Mouse (Mus musculus) spleen, adult 2 months (tissue): Measurements from ENCODE around the gene Cyfip2. TPM values are rescaled to one million over a fixed set of nuclear protein-coding genes. Genes with fewer than 3 reads are reported as not detected.

ENCODE experiments used
- DNase-seq, 2 experiments: peaks; one replicate each; pipeline versions ENCODE4 v3.0.0 to v3.0.0-alpha.2; 2012 to 2021; ENCODE audit warnings: low spot score in 2 of 2, low read depth in 1 of 2
- H3K27ac ChIP-seq: fragments of 200-500 bp; 2 replicates; pipeline ENCODE4 v1.5.1; 2012; ENCODE audit warnings: low read length, inconsistent platforms; ENCODE audit not compliant: insufficient read depth
- H3K27me3 ChIP-seq: fragments of 200-500 bp; 2 replicates; pipeline ENCODE4 v1.6.1; 2012; ENCODE audit warnings: mild to moderate bottlenecking, moderate library complexity, low read length, inconsistent platforms; ENCODE audit not compliant: control insufficient read depth, insufficient read depth
- H3K36me3 ChIP-seq: fragments of 200-500 bp; 2 replicates; pipeline ENCODE4 v1.6.1; 2012; ENCODE audit warnings: mild to moderate bottlenecking, low read length, inconsistent platforms; ENCODE audit not compliant: control insufficient read depth, insufficient read depth
- H3K4me1 ChIP-seq: fragments of 200-500 bp; 2 replicates; pipeline ENCODE4 v1.6.1; 2011; ENCODE audit warnings: inconsistent platforms; ENCODE audit not compliant: control insufficient read depth, insufficient read depth, insufficient read length
- H3K4me3 ChIP-seq: fragments of 200-500 bp; 2 replicates; pipeline ENCODE4 v1.5.1; 2011; ENCODE audit warnings: mild to moderate bottlenecking, inconsistent platforms; ENCODE audit not compliant: insufficient read depth, insufficient read length; ENCODE audit errors: extremely low read depth
- CTCF ChIP-seq: fragments of 200-500 bp; IDR thresholded peaks from 2 replicates; pipeline ENCODE4 v1.5.1; 2011; ENCODE audit warnings: mild to moderate bottlenecking, inconsistent platforms; ENCODE audit not compliant: insufficient read depth, insufficient read length, insufficient replicate concordance; ENCODE audit errors: extremely low read depth
- POLR2A ChIP-seq: fragments of 200-500 bp; IDR thresholded peaks from 2 replicates; pipeline ENCODE4 v1.6.1; 2011; ENCODE audit warnings: low read depth, low read length, inconsistent platforms
- WGBS: fragments of 180-500 bp; shearing (Covaris S2); methylation state at CpG from one replicate; pipeline ENCODE4 v1.1.7; 2018; 5-methylcytosine and 5-hydroxymethylcytosine counted together
- polyA plus RNA-seq: library from polyadenylated mRNA; depleted of rRNA; stranded (reverse); fragments of >200 nt; gene quantifications from 2 replicates; pipeline ENCODE4 v1.2.3, GENCODE M21; 2012

Cyfip2 gene
- polyA plus RNA-seq, 1 experiment = 41.4 TPM

- TF ChIP-seq POLR2A (no peak), CTCF (no peak)
- WGBS = 11% methylated on average over 5 of the region's 5 CpGs
- DNase-seq = peak; percentile 57 to 89
- H3K4me3 ChIP-seq = no peak overlapping the region
- no peaks in the 10 kb centered on the region for H3K27me3 ChIP-seq
- no peaks in the 10 kb centered on the region for H3K36me3 ChIP-seq
- H3K27ac ChIP-seq = peak overlapping the region; percentile 76
- peaks cover 15% of the 10 kb centered on the region; the same call in 1 of the 2 replicates for H3K4me1 ChIP-seq
Observed at GRCm38 (mm10) chr11:46343886-46344546, 31.4 kb upstream of the Cyfip2 start.

GRCm38 (mm10) chr11:46341960-46342359 lies 29.3 kb upstream of the Cyfip2 start:
- no peak overlapping the region for H3K4me3 ChIP-seq
- 83% methylated on average over 4 of the region's 4 CpGs for WGBS
- TF ChIP-seq CTCF = no peak
- no peak for TF ChIP-seq POLR2A

DNA sequence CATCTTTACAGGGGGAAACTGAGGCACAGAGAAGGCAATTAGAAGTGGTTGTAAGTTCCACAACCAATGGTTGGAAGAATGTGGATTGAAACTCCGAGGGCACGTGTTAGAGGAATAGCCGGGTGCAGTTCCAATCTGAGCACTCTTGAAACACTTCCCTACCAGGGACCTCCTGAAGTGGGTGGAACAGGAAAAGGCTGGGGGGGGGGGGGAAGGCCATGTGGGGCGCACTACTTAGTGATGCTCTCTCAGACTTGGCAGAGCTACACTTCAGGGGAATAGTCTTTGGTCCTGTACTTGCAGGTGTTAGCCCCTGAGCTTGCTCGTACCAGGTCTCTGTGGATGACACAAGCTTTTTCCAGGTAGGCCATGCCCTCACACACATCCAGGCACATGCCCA lies 23.4 kb upstream of the Cyfip2 start:
- H3K36me3 ChIP-seq = 0 out of 2 replicates have a peak, but pooled peaks cover 1% of the 10 kb centered on the region
- 40% methylated on average over 5 of the region's 5 CpGs for WGBS

More at GRCm38 (mm10) chr11:46341960-46342359, 29.3 kb upstream of the Cyfip2 start:
- Histone ChIP-seq H3K36me3 (no peaks in the 10 kb centered on the region), H3K27me3 (no peaks in the 10 kb centered on the region), H3K27ac (no peak overlapping the region), H3K4me1 (peaks cover 11% of the 10 kb centered on the region; the same call in 1 of the 2 replicates)
- no peak for DNase-seq

DNA sequence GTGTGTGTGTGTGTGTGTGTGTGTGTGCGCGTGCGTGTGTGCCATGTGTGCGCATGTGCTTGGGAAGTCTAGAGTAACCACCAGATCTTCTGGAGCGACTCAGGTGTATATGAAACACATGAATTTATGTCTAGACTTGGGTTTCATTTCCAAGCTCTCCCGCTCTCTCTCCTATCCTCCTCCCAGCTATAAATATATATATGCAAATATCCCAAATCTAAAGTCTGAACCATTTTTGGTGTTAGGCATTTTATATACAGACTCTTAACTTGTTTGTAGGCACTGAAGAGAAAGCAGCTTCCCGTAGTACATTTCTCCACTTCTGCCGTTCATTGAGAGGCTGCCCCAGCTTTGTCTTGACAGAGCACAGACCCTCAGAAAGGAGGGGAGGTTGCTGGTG lies 19.6 kb upstream of the Cyfip2 start:
- peaks cover 1% of the 10 kb centered on the region; the same call in 1 of the 2 replicates for H3K4me1 ChIP-seq
- no peak overlapping the region for H3K27ac ChIP-seq
- DNase-seq = no peak
- no peaks in the 10 kb centered on the region for H3K27me3 ChIP-seq
- TF ChIP-seq POLR2A (no peak), CTCF (no peak)
- H3K36me3 ChIP-seq = 0 out of 2 replicates have a peak, but pooled peaks cover 1% of the 10 kb centered on the region
- H3K4me3 ChIP-seq = no peak overlapping the region
- WGBS = 93% methylated on average over 8 of the region's 8 CpGs

More for the DNA sequence above, 23.4 kb upstream of the Cyfip2 start:
- TF ChIP-seq POLR2A (no peak), CTCF (no peak)
- Histone ChIP-seq H3K27me3 (no peaks in the 10 kb centered on the region), H3K27ac (no peak overlapping the region), H3K4me1 (no peaks in the 10 kb centered on the region), H3K4me3 (no peak overlapping the region)
- DNase-seq = no peak

DNA sequence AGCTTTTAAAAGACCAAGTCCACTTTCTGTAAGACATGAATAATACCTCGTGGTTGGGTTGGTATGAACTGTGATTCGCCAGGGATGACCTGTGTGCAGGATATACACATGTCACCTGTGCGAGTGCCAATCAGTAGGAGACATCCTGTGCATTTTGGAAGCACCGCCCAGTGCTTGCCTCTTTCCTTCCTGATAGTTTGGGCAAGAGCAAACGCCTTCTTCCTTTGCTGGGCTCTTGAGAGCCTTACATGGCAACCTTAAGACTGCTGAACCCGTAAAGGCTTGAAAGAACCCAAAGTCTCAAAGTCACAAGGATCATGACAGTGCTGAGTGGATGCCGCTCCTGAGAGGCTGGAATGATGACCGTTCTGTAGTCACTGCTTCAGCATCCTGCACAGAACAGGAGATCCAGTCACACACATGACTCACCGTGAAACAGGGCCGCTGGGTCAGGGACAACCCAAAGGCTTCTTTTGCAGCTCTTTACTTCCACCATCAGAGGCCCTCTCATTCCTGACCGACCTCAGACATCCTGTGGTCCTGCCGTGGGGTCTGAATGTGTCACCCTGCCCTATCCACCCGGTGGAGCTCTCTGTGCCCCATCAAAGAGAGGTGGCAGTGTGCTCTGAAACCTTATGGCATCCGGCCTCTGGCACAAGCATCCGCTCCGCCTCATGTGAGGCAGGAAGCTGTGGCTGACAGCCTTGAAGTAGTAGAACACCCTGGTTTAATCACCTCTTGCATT lies 13.8 kb upstream of the Cyfip2 start:
- Histone ChIP-seq H3K4me3 (no peak overlapping the region), H3K36me3 (0 out of 2 replicates have a peak, but pooled peaks cover 1% of the 10 kb centered on the region), H3K27me3 (no peaks in the 10 kb centered on the region), H3K27ac (peak overlapping the region; percentile 52), H3K4me1 (peaks cover 10% of the 10 kb centered on the region; the same call in 1 of the 2 replicates)
- no peak; the same call in 1 of the 2 replicates for TF ChIP-seq POLR2A
- TF ChIP-seq CTCF = peak; percentile 43; the same call in 1 of the 2 replicates
- 18% methylated on average over 16 of the region's 16 CpGs for WGBS
- peak; percentile 72 to 73 for DNase-seq

DNA sequence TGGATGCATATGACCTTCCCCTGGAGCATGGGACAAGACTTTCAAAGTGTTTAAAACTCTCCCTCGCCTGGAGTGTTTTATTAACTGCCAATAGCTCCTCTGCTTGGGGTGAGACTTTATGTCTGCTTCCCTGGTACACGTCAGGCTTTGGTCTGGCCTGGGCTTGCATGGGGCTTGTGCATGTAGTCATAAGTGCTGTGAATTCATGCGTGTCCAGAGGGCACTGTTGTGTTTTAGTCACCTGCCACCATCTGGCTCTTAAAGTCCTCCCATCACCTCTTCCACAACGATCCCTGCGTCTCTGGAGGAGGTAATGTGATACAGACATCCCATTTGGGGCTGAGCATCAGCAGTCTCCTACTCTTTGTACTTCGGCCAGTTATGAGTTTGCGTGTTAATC lies 8.9 kb upstream of the Cyfip2 start:
- Histone ChIP-seq H3K4me3 (no peak overlapping the region), H3K36me3 (no peaks in the 10 kb centered on the region), H3K4me1 (peaks cover 5% of the 10 kb centered on the region; the same call in 1 of the 2 replicates), H3K27me3 (no peaks in the 10 kb centered on the region), H3K27ac (no peak overlapping the region)
- 82% methylated on average over 7 of the region's 7 CpGs for WGBS
- TF ChIP-seq CTCF (no peak), POLR2A (no peak)
- no peak for DNase-seq
